Mouse (Mus musculus) left cerebral cortex, postnatal 14 days (tissue): ENCODE measurements around the gene Anxa5. TPM values are rescaled to one million over a fixed set of nuclear protein-coding genes. Genes with fewer than 3 reads are reported as not detected.

ENCODE experiments used
- DNase-seq, 2 experiments: peaks; one replicate each; pipeline ENCODE4 v3.0.0; 2021 to 2022; ENCODE audit warnings: low spot score in 2 of 2, mixed read lengths in 1 of 2
- intact Hi-C: fragments of 180-260 bp; cut with DNase I; formaldehyde crosslinking; loops from one replicate; pipeline ENCODE4 v1.15.1; 2025
- long read RNA-seq, 2 experiments: library from polyadenylated mRNA; stranded (forward); transcript quantifications; one replicate each; pipeline ENCODE4 v2.0.0; 2021
- total RNA-seq, 2 experiments: library from RNA; stranded (reverse); gene quantifications; 2 replicates each; pipeline ENCODE4 v1.2.3; 2021

The Anxa5 gene
- 10 to 100 TPM; 47.2 to 48.7 TPM for total RNA-seq
- long read RNA-seq, experiment 1, transcript Anxa5-201 (13 exons, 1,731 nt), result major isoform, 71 of 77 reads
- long read RNA-seq, experiment 1, partial matches to known transcripts, result 0 of 77 reads
- long read RNA-seq, experiment 1, other reads (novel, unspliced or antisense), result 6 of 77 reads
- long read RNA-seq, experiment 2, transcript Anxa5-201 (13 exons, 1,731 nt), result major isoform, 75 of 80 reads
- long read RNA-seq, experiment 2, partial matches to known transcripts, result 1 of 80 reads
- long read RNA-seq, experiment 2, other reads (novel, unspliced or antisense), result 4 of 80 reads

- peak; percentile 86 for DNase-seq
- intact Hi-C loops, result no loop called here
Observed at GRCm38 (mm10) chr3:36475532-36476087, at the start of gene Anxa5, which contains the start of gene 1810062G17Rik. Gene Anxa5, minus strand, starts transcription at chr3:36475894. Gene 1810062G17Rik, plus strand, starts transcription at chr3:36475937.

GRCm38 (mm10) chr3:36524466-36524865, 48.8 kb upstream of the Anxa5 start:
- intact Hi-C loops, result no loop called here
- peak in 1 of 2 experiments; percentile 34 for DNase-seq

GRCm38 (mm10) chr3:36522137-36522536, 46.4 kb upstream of the Anxa5 start:
- intact Hi-C loops, result no loop called here
- DNase-seq, result no peak

GRCm38 (mm10) chr3:36521073-36522060, 45.7 kb upstream of the Anxa5 start, which contains the start of gene Gm11549:
Gene Gm11549, minus strand, starts transcription at chr3:36521813.
- DNase-seq, result peak; percentile 31 to 54

GRCm38 (mm10) chr3:36516196-36516595, 40.5 kb upstream of the Anxa5 start:
- peak; percentile 66 to 77 for DNase-seq
- intact Hi-C loops, result no loop called here

More at GRCm38 (mm10) chr3:36521073-36522060, 45.7 kb upstream of the Anxa5 start, which contains the start of gene Gm11549:
- intact Hi-C loops, result no loop called here

GRCm38 (mm10) chr3:36511491-36511890, 35.8 kb upstream of the Anxa5 start:
- no peak for DNase-seq
- intact Hi-C loops, result no loop called here

- no peak for DNase-seq
- intact Hi-C loops, result no loop called here
Observed at GRCm38 (mm10) chr3:36505809-36506735, 30.4 kb upstream of the Anxa5 start.

GRCm38 (mm10) chr3:36505306-36505705, 29.6 kb upstream of the Anxa5 start:
- intact Hi-C loops, result no loop called here
- no peak for DNase-seq

- no peak for DNase-seq
Observed at GRCm38 (mm10) chr3:36501546-36501945, 25.9 kb upstream of the Anxa5 start.

GRCm38 (mm10) chr3:36500976-36501375, 25.3 kb upstream of the Anxa5 start:
- intact Hi-C loops, result no loop called here
- DNase-seq, result no peak

More at GRCm38 (mm10) chr3:36501546-36501945, 25.9 kb upstream of the Anxa5 start:
- intact Hi-C loops, result no loop called here

GRCm38 (mm10) chr3:36499418-36499817, 23.7 kb upstream of the Anxa5 start:
- no peak for DNase-seq
- intact Hi-C loops, result loop anchor here (5.0 kb wide), 2 partner anchors 57 to 287 kb away; no protein-coding TSS in a partner anchor

- intact Hi-C loops, result loop anchor here (5.0 kb wide), 2 partner anchors 56 to 286 kb away; no protein-coding TSS in a partner anchor
Observed at GRCm38 (mm10) chr3:36498224-36498623, 22.5 kb upstream of the Anxa5 start.

GRCm38 (mm10) chr3:36496746-36497145, 21.1 kb upstream of the Anxa5 start:
- peak; percentile 82 to 84 for DNase-seq
- intact Hi-C loops, result loop anchor here (2.0 to 5.0 kb wide), 3 partner anchors 54 to 316 kb away; no protein-coding TSS in a partner anchor

More at GRCm38 (mm10) chr3:36498224-36498623, 22.5 kb upstream of the Anxa5 start:
- DNase-seq, result no peak

GRCm38 (mm10) chr3:36496273-36496672, 20.6 kb upstream of the Anxa5 start:
- DNase-seq, result no peak
- intact Hi-C loops, result loop anchor here (2.0 to 5.0 kb wide), 3 partner anchors 54 to 315 kb away; no protein-coding TSS in a partner anchor

- intact Hi-C loops, result loop anchor here (5.0 kb wide), 2 partner anchors 53 to 283 kb away; no protein-coding TSS in a partner anchor
Observed at GRCm38 (mm10) chr3:36495436-36495835, 19.7 kb upstream of the Anxa5 start.

GRCm38 (mm10) chr3:36494613-36495012, 18.9 kb upstream of the Anxa5 start:
- no peak for DNase-seq
- intact Hi-C loops, result loop anchor here (5.0 kb wide), 2 partner anchors 52 to 282 kb away; no protein-coding TSS in a partner anchor

More at GRCm38 (mm10) chr3:36495436-36495835, 19.7 kb upstream of the Anxa5 start:
- peak; percentile 84 to 94 for DNase-seq

GRCm38 (mm10) chr3:36493641-36494283, 18.1 kb upstream of the Anxa5 start:
- peak in 1 of 2 experiments; percentile 34 for DNase-seq
- intact Hi-C loops, result no loop called here
